Mouse (Mus musculus): ENCODE results near the gene Dcaf10. TPM values are rescaled to one million over a fixed set of nuclear protein-coding genes. Genes with fewer than 3 reads are reported as not detected.
A peak's percentile ranks its signal among the peaks of the same experiment; 100 is the strongest.
"Not testable (repeated sequence)": the region's sequence is repeated elsewhere in the genome, so short reads cannot be mapped to it uniquely, and the experiment has no call there.

Gene Dcaf10
- polyA plus RNA-seq (2017; shearing (Covaris generic)): 1 to 10 TPM; 1.5 to 2.7 TPM

- ATAC-seq: peak; percentile 87
Measured at GRCm38 (mm10) chr4:45341669-45342249, at the start of gene Dcaf10. TSS of gene Dcaf10 (plus strand) at chr4:45342101.

DNA sequence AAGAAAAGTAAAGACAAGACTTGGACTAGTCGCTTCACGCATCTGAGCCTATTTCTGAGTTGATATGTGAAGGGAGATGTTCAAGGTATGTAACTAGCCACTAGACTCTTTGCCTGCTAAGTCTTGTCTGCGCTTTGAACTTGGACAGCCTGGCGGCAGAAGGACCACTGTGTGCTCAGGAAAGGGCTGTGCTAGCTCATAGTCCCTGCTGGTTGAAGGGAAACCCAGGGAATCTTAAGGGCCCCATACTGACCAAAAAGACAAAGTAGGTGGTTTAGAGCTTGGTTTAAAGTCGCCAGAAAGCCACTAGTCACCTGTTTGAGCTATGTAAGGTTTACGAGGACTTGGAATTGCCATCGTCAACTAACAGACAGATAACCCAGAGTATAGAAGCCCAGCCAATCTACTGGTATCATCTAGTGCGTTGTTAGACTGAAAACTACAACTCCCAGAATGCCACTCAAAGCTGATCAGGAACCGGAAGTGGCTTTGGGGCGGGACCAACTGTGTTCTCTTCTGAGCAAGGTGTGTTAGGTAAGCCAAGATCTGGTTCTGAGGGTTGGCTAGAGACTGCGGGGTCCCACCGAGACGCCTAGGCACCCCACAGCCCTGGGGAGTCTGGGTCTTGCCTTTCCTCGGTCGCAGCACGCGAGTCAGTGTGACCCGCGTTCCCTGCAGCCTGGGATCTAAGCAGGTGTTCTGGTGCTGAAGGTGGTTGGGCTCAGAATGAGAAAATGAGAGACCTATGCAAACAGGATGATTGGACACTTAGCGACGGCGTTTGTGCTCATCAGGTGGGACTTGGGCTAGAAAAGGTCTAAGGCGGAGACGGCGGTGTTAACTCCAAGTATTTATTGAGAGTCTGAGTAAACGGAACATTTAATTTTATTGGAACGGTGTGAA lies 45.0 kb upstream of the Dcaf10 start, which contains the start of gene Trmt10b:
Gene Trmt10b (plus strand): TSS at position 466 of the 903 bp plus-strand sequence.
- ATAC-seq: peak; percentile 100

GRCm38 (mm10) chr4:45305536-45305935 lies 36.4 kb upstream of the Dcaf10 start:
- ATAC-seq: no peak

- ATAC-seq: no peak
Measured at GRCm38 (mm10) chr4:45308046-45308445, 33.9 kb upstream of the Dcaf10 start.

- ATAC-seq: no peak
Measured at GRCm38 (mm10) chr4:45308606-45309005, 33.3 kb upstream of the Dcaf10 start.

DNA sequence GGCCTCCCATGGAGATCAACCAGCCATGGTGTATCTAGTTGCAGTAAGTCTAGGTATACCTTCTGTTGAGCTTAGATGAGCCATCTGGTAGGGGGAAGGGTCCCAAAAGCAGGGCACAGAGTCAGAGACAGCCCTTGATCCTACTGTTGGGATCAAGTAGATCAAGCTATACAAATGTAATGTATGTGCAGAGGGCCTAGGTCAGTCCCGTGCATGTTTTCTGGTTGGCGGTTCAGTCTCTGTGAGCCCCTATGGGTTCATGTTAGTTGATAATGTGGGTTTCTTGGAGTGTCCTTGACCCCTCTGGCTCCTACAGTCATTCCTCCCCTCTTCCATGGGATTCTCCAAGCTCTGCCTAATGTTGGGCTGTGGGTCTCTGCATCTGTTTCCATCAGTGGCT lies 30.8 kb upstream of the Dcaf10 start:
- ATAC-seq: no peak

- peak; percentile 92 for ATAC-seq
Measured at GRCm38 (mm10) chr4:45320159-45320816, 21.6 kb upstream of the Dcaf10 start.

- ATAC-seq: no peak
Measured at GRCm38 (mm10) chr4:45331139-45331538, 10.8 kb upstream of the Dcaf10 start.

GRCm38 (mm10) chr4:45332466-45332865 lies 9.4 kb upstream of the Dcaf10 start:
- no peak for ATAC-seq

DNA sequence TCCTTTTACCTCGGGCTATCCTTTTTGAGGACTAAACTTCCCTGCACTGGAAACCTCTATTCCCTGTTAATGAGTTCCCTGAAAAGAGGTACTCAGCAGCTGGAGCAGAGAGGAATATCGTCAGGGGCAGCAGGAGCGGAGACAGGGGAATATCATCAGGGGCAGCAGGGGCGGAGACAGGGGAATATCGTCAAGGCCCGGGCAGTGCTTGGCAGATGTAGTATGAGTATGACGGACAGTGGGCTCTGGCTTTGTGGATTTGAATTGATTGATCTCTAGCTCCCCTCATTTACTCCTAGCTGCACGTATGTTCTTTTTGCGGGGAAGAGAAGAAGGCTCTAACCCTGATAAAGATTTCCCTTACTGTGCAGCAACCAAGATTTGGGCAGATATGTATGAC lies 675 bp upstream of the Dcaf10 start:
- ATAC-seq: no peak

DNA sequence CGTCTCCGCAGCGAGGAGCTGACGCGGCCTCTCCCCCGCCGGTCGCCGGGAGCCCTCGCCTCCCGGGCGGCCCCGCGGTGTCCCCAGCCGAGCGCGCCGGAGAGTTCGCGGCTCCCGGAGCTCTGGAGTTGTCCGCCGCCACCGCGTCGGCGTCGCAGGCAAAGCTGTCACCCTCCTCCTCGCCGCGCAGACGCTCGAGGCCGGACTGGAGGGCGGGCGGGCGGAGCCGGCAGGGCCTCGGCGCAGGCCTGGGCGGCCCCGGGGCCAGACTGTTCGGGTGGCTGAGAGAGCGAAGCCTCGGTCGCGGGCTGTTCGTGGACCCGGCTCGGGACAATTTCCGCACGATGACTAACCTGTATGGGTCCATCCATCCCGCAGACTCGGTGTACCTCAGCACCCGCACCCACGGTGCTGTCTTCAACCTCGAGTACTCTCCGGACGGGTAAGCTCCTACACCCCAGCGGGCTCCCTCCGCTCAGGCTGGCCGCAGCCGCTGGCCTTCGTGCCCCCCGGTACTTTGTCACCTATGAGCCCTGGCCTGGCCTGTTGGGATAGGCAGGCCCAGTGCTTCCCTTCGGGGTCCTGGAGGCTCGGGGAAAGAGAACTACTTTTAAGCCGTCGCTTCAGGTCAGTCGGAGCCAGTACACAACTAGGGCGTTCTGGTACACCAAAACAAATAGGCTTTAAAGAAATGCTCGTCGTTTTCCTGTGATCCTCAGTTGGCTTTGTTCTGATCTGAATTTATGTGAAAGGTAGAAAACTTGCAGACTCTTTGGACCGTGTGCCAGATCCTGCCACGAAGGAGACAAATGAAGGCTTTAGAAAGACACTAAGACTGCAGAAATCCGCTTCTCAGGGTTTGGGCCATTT lies 620 bp downstream of the Dcaf10 start, which contains the start of gene Exosc3:
Gene Exosc3 (minus strand): TSS at position 447 of the 870 bp plus-strand sequence.
- ATAC-seq: peak; percentile 52

GRCm38 (mm10) chr4:45356653-45357052 lies 14.8 kb downstream of the Dcaf10 start:
- ATAC-seq: no peak

- ATAC-seq: no peak
Measured at GRCm38 (mm10) chr4:45371261-45371660, 29.4 kb downstream of the Dcaf10 start.

GRCm38 (mm10) chr4:45374879-45375278 lies 33.0 kb downstream of the Dcaf10 start:
- ATAC-seq: no peak

- no peak for ATAC-seq
Measured at GRCm38 (mm10) chr4:45376573-45376972, 34.7 kb downstream of the Dcaf10 start.

DNA sequence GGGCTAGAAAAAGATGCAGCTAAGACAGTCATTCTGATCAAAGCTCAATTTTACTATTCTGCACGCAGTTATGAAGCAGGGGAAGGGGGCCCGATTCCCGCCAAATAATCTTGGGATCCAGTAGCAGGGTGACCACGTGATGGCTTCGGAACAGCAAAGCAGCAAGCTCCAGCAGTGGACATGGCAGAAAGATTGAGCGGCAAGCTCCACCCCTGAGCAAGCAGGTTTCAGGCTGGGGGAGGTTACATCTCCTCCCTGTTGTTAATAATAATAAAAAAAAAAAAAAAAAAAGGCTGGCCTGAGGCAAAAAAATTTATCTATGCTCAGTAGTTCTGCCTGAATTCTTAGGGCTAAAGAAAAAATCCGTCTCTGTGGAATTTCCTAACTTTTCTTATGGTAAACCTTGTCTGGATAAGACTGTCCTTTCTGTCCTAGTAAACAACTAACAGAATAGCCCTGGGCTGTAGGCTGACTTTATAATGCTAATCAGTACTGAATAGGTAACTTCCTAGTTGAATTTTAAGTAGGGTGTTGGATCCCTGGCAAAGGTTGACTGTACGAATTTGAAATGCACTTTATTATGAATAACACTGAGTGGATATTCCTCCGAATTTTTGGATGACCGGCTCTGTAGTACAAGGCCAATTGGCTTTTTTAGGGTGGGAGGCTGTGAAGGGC lies 39.1 kb downstream of the Dcaf10 start:
- not testable (repeated sequence) for ATAC-seq

- not testable (repeated sequence) for ATAC-seq
Measured at GRCm38 (mm10) chr4:45382133-45382532, 40.2 kb downstream of the Dcaf10 start.

DNA sequence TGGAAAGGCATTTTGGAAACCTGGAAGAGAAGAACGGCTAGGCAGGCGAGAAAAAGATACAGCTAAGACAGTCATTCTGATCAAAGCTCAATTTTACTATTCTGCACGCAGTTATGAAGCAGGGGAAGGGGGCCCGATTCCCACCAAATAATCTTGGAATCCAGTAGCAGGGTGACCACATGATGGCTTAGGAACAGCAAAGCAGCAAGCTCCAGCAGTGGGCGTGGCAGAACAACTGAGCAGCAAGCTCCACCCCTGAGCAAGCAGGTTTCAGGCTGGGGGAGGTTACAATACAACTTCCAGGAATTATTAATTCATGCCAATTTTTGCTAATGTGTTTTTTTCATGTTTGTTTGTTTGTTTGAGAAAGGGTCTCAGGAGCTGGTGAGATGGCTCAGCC lies 45.4 kb downstream of the Dcaf10 start:
- not testable (repeated sequence) for ATAC-seq

GRCm38 (mm10) chr4:45392099-45392498 lies 50.2 kb downstream of the Dcaf10 start:
- ATAC-seq: no peak

- ATAC-seq: no peak
Measured at GRCm38 (mm10) chr4:45392572-45392971, 50.7 kb downstream of the Dcaf10 start.

DNA sequence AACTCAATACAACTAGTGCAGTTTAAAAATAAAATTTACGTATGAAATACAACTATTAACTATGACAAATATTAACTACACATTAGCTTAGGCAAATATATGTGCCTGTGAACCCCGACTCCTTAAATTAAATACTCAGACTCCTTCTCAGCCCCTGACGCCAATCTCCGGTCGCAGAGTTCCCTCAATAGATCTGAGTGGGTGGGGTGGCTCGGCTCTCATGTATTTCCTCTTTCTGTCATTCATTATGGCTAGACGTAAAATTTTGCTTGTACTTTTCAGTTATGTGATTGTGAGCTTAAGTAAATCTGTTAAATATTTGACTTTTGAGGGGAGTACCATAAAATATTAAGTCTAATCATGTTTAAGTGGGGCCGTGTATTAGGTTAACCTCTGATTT lies 51.1 kb downstream of the Dcaf10 start:
- ATAC-seq: no peak

DNA sequence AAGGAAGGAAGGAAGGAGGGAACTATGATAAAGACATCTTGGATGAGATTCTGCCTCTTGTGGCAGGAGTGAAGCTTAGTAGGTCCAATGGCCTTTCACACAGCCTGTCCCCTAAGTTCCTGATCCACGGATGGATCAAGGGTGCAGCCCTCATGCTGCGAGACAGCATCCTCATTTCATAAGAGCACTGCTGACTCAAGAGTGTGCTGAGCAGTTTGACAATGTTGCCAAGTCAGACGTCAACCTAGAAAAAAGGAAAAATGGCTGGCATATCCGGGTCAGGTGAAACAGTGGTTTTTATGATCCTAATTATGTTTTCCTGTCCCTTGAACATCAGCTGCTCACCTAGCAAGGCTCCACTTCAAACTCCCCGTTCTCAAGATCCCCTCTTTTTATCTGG lies 51.8 kb downstream of the Dcaf10 start:
- ATAC-seq: no peak

All from CD4-positive, CD25-positive, alpha-beta regulatory T cell, adult 4 months (primary cell).